Mouse (Mus musculus) monocyte, adult 59 days (primary cell): Measurements from ENCODE around the gene Atp13a3. TPM values are rescaled to one million over a fixed set of nuclear protein-coding genes. Genes with fewer than 3 reads are reported as not detected.

Experiments
- total RNA-seq, 2 experiments: library from RNA; stranded (reverse); gene quantifications; one replicate each; pipeline ENCODE4 v1.2.4; 2023

Gene Atp13a3
- total RNA-seq = 100 to 1,000 TPM; 106 to 116 TPM

DNA sequence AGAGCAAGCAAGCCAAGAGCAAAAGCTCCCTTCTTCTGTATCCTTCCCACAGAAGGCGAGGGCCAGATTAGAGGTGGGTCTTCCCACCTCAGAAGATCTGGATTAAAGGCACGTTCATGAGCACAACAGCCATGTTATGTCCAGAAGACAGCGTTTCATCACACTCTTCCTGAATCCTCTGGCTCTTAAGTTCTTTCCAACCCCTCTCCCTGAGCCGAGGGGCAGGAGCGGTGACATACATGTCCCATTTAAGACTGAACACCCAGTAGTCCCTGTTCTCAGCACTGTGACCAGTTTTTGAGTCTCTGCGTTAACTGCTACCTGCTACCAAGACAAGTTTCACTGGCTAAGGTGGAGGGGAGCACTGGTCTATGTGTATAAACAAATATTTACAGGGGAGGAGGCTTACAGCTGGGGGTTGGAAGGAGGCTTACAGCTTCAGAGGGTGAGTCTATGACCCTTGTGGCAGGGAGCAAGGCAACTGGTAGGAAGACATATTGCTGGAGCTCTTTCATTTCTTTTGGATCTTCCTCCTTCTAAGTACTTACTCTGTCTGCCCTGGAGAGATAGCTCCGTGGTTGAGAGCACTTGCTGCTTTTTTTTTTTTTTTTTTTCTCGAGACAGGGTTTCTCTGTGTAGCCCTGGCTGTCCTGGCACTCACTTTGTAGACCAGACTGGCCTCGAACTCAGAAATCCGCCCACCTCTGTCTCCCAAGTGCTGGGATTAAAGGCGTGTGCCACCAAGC lies at the start of gene Atp13a3:
Gene Atp13a3, minus strand, starts transcription at position 51 of the 746 bp plus-strand sequence.

GRCm38 (mm10) chr16:30310647-30311046 lies 95.1 kb downstream of the Atp13a3 start, which contains the start of gene Gp5:
Gene Gp5, minus strand, starts transcription at chr16:30310779.

DNA sequence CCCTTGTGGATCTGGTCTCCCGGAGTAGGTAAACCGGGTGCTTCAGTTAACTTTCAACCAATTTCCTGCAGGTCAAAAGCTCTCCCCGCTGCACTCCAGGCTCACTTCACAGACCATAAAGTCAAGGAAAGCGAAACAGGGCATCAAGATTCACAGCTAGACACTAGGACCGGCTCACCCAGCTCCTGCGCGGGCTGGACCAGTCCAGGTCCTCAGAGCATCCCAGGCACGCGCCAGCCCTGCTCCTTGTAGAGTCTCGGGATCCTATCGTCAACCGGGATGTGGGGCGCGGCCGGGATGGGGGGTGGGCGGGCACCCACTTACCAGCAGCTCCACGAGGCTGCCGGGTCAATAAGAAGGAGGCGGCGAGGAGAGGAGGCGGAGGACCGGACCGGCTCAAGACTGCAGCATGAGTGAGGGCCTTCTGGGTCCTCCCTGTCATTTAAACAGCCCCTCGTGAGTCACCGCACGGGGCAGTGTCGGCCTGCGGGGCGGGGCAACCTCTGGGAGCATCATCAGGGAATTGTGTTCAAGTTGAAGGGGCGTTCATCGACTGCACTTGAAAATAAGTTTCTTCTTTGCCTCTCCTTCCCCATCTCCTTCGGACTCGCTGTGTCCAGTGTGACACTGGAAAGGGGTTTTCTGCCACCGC lies 122.8 kb downstream of the Atp13a3 start, which contains the start of gene Lrrc15:
Gene Lrrc15, minus strand, starts transcription at position 413 of the 652 bp plus-strand sequence.

DNA sequence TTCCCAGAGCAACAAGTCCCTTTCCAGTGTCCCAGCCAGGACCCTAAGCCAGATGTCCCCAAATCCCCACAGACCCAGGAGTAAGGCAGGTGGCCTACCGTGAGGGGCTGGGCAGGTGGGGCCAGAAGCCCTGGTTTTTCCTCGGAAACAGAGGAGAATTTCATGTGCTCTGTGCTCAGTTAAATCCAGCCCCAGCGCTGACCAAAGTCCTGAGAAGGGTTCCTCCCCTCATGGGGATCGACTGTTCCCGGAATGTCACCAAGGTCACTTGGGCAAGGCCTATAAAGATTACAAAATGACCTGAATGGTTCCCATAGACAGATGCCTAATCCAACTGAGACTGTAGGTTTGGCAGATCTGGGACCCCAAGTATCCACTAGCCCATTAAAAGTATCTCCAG lies 138.4 kb downstream of the Atp13a3 start, which contains the start of gene Cpn2:
Gene Cpn2, minus strand, starts transcription at position 141 of the 400 bp plus-strand sequence.

Other genes starting within 250 kb of the Atp13a3 start
- not detected for gene Cpn2, start 138.5 kb downstream of the Atp13a3 start, total RNA-seq
- not detected for gene Lrrc15, start 122.7 kb downstream of the Atp13a3 start, total RNA-seq
- under 1 TPM in 1 of 2 experiments, not detected in 1; 0.30 TPM for gene Gp5, start 95.2 kb downstream of the Atp13a3 start, total RNA-seq
- gene Tmem44, start 144.9 kb upstream of the Atp13a3 start, total RNA-seq = under 1 TPM in 1 of 2 experiments, not detected in 1; 0.34 TPM
- 10 to 100 TPM; 40.2 to 49.8 TPM for gene Lsg1, start 181.6 kb upstream of the Atp13a3 start, total RNA-seq
- gene Fam43a, start 193.7 kb upstream of the Atp13a3 start, total RNA-seq = 10 to 100 TPM; 66.3 to 82.0 TPM